Mouse (Mus musculus) brown adipose tissue, adult 24 weeks (tissue): Measurements from ENCODE around the gene Lig1. TPM values are rescaled to one million over a fixed set of nuclear protein-coding genes. Genes with fewer than 3 reads are reported as not detected.

Experiments
- polyA plus RNA-seq: library from polyadenylated mRNA; stranded (reverse); fragments of >200 nt; gene quantifications from 2 replicates; pipeline ENCODE4 v1.2.4, GENCODE M21; 2012; ENCODE audit not compliant: missing spikeins, insufficient read depth, insufficient read length

Gene Lig1
- polyA plus RNA-seq, 1 experiment = 3.9 TPM

Other genes starting within 250 kb of the Lig1 start
- gene Chmp2a, start 242.5 kb upstream of the Lig1 start, polyA plus RNA-seq = 194 and 239 TPM in 2 replicates
- gene Ube2m, start 239.0 kb upstream of the Lig1 start, polyA plus RNA-seq = 258 and 293 TPM in 2 replicates
- gene Mzf1, start 222.5 kb upstream of the Lig1 start, polyA plus RNA-seq = not detected in 2 replicates
- 0.16 TPM in 1 of 2 replicates, not detected in the other for gene Vmn1r85, start 182.1 kb upstream of the Lig1 start, polyA plus RNA-seq
- gene Vmn1r86, start 157.4 kb upstream of the Lig1 start, polyA plus RNA-seq = not detected in 2 replicates
- gene Vmn1r87, start 137.1 kb upstream of the Lig1 start, polyA plus RNA-seq = not detected in 2 replicates
- not detected in 2 replicates for gene Vmn1r88, start 117.7 kb upstream of the Lig1 start, polyA plus RNA-seq
- not detected in 2 replicates for gene Vmn1r89, start 64.3 kb upstream of the Lig1 start, polyA plus RNA-seq
- 5.0 and 6.5 TPM in 2 replicates for gene Zswim9, start 1.4 kb downstream of the Lig1 start, polyA plus RNA-seq
- gene Pla2g4c, start 47.4 kb downstream of the Lig1 start, polyA plus RNA-seq = not detected in 2 replicates
- not detected in 2 replicates for gene Cabp5, start 120.8 kb downstream of the Lig1 start, polyA plus RNA-seq
- gene Bsph1, start 173.6 kb downstream of the Lig1 start, polyA plus RNA-seq = not detected in 2 replicates